Comparison of ENCODE assay signal across 16 mouse cellular contexts in genomic region chr4:47342632-47343031, GRCm38 (mm10). TPM values are rescaled to one million over a fixed set of nuclear protein-coding genes. Genes with fewer than 3 reads are reported as not detected.
DNase-seq lines count a peak whose midpoint lies in the region; ATAC-seq and TF ChIP-seq lines count a peak whose summit lies in the region.
"Had no signal": no experiment of that assay in that cellular context is flagged by ENCODE, and none has a peak within 500 bp of the region (broad histone marks: within the 10 kb centered on the region; RNA-seq: fewer than 3 reads in every experiment).

No protein-coding gene starts in this region.

- TF ChIP-seq CTCF in midbrain, postnatal 0 days (IDR thresholded peaks at IDR 0.05) = no peak

- ATAC-seq in hindbrain, embryonic 16.5 days = no peak
- no peak for ATAC-seq in hindbrain, embryonic 11.5 days (ENCODE audit: low FRiP score)
- no peak for ATAC-seq in midbrain, postnatal 0 days (ENCODE audit: low FRiP score)
- no peak for ATAC-seq in midbrain, embryonic 13.5 days
- ATAC-seq: intestine, postnatal 0 days had no signal

- no peak overlapping the region for H3K4me3 ChIP-seq in hindbrain, embryonic 16.5 days (ENCODE audit: low read length)
- no peak overlapping the region for H3K4me3 ChIP-seq in hindbrain, embryonic 11.5 days (ENCODE audit: low read depth, low read length)
- H3K4me3 ChIP-seq in midbrain, postnatal 0 days (ENCODE audit: low read depth, low read length) = no peak overlapping the region
- H3K4me3 ChIP-seq in midbrain, embryonic 13.5 days (replicated peaks) = no peak overlapping the region
- H3K4me3 ChIP-seq: erythroblast, embryonic 14.5 days; heart, embryonic 10.5 days; limb, embryonic 12.5 days; midbrain, embryonic 10.5 days had no signal

- no peak overlapping the region for H3K27ac ChIP-seq in hindbrain, embryonic 16.5 days (ENCODE audit: low read depth, low read length)
- no peak overlapping the region for H3K27ac ChIP-seq in hindbrain, embryonic 11.5 days (ENCODE audit: low read depth, low read length)
- no peak overlapping the region for H3K27ac ChIP-seq in midbrain, postnatal 0 days (ENCODE audit: low read depth, low read length)
- H3K27ac ChIP-seq in midbrain, embryonic 13.5 days = no peak overlapping the region
- H3K27ac ChIP-seq: heart, embryonic 10.5 days; limb, embryonic 12.5 days; midbrain, embryonic 10.5 days had no signal

- H3K4me2 ChIP-seq in hindbrain, embryonic 16.5 days (ENCODE audit: low read length) = peak overlapping the region; percentile 15; the same call in 1 of the 2 replicates
- H3K4me2 ChIP-seq in hindbrain, embryonic 11.5 days (replicated peaks; ENCODE audit: low read depth, low read length) = no peak overlapping the region
- 0 out of 2 replicates have a peak overlapping the region, but pooled peaks have one; percentile 2 for H3K4me2 ChIP-seq in midbrain, postnatal 0 days (ENCODE audit: low read depth, low read length, poor library complexity, severe bottlenecking)
- no peak overlapping the region for H3K4me2 ChIP-seq in midbrain, embryonic 13.5 days (replicated peaks)
- H3K4me2 ChIP-seq: limb, embryonic 12.5 days had no signal

- H3K27me3 ChIP-seq in hindbrain, embryonic 16.5 days (replicated peaks; ENCODE audit: control insufficient read depth, insufficient read depth, low read length) = no peaks in the 10 kb centered on the region
- no peaks in the 10 kb centered on the region for H3K27me3 ChIP-seq in hindbrain, embryonic 11.5 days (ENCODE audit: control insufficient read depth, insufficient read depth, low read length)
- no peaks in the 10 kb centered on the region for H3K27me3 ChIP-seq in midbrain, postnatal 0 days (ENCODE audit: insufficient read depth, low read length)
- H3K27me3 ChIP-seq in midbrain, embryonic 13.5 days = no peaks in the 10 kb centered on the region
- H3K27me3 ChIP-seq: limb, embryonic 12.5 days had no signal

- WGBS in hindbrain, embryonic 16.5 days = 28% methylated on average over 8 of the region's 8 CpGs
- 38% methylated on average over 8 of the region's 8 CpGs for WGBS in hindbrain, embryonic 11.5 days
- 29% methylated on average over 8 of the region's 8 CpGs for WGBS in midbrain, postnatal 0 days
- WGBS in midbrain, embryonic 13.5 days = 28% methylated on average over 8 of the region's 8 CpGs

- H3K9ac ChIP-seq in hindbrain, embryonic 16.5 days (ENCODE audit: low read depth, low read length) = no peak overlapping the region
- H3K9ac ChIP-seq in hindbrain, embryonic 11.5 days (ENCODE audit: low read depth, low read length) = no peak overlapping the region
- H3K9ac ChIP-seq in midbrain, postnatal 0 days (replicated peaks; ENCODE audit: low read length, poor library complexity, severe bottlenecking) = no peak overlapping the region
- H3K9ac ChIP-seq in midbrain, embryonic 13.5 days (replicated peaks) = no peak overlapping the region
- H3K9ac ChIP-seq: limb, embryonic 12.5 days had no signal

- no peaks in the 10 kb centered on the region for H3K36me3 ChIP-seq in hindbrain, embryonic 16.5 days (ENCODE audit: control insufficient read depth, insufficient read depth, low read length)
- no peaks in the 10 kb centered on the region for H3K36me3 ChIP-seq in hindbrain, embryonic 11.5 days (ENCODE audit: control insufficient read depth, insufficient read depth, low read length)
- H3K36me3 ChIP-seq in midbrain, postnatal 0 days (ENCODE audit: insufficient read depth, low read length) = no peaks in the 10 kb centered on the region
- H3K36me3 ChIP-seq in midbrain, embryonic 13.5 days = no peaks in the 10 kb centered on the region
- H3K36me3 ChIP-seq: heart, embryonic 10.5 days; limb, embryonic 12.5 days; midbrain, embryonic 10.5 days had no signal

- DNase-seq in hindbrain, embryonic 11.5 days (ENCODE audit: low spot score) = no peak
- DNase-seq in midbrain, postnatal 0 days (ENCODE audit: low spot score) = no peak
- peak; percentile 7 for DNase-seq in R1 (ENCODE audit: low read depth, low spot score)
- peak; percentile 22 to 50 for DNase-seq in thymus, postnatal 36 days
- no peak for DNase-seq in layer of hippocampus, postnatal 14 days (ENCODE audit: low spot score in 2 of 2)
- DNase-seq: cerebellum, adult 9-11 months; gastrocnemius, postnatal 14 days; kidney, postnatal 25 days; lung, postnatal 36 days had no signal

- H3K9me3 ChIP-seq in hindbrain, embryonic 16.5 days (ENCODE audit: control insufficient read depth, low read length) = no peaks in the 10 kb centered on the region
- no peaks in the 10 kb centered on the region for H3K9me3 ChIP-seq in hindbrain, embryonic 11.5 days (ENCODE audit: control insufficient read depth, low read length)
- no peaks in the 10 kb centered on the region for H3K9me3 ChIP-seq in midbrain, postnatal 0 days (ENCODE audit: low read length)
- no peaks in the 10 kb centered on the region for H3K9me3 ChIP-seq in midbrain, embryonic 13.5 days
- H3K9me3 ChIP-seq: heart, embryonic 10.5 days; limb, embryonic 12.5 days; midbrain, embryonic 10.5 days had no signal

- H3K4me1 ChIP-seq in hindbrain, embryonic 16.5 days (ENCODE audit: control insufficient read depth, insufficient read depth, low read depth, low read length) = peaks cover 3% of the 10 kb centered on the region
- H3K4me1 ChIP-seq in hindbrain, embryonic 11.5 days (replicated peaks; ENCODE audit: control insufficient read depth, insufficient read depth, low read length) = no peaks in the 10 kb centered on the region
- H3K4me1 ChIP-seq in midbrain, postnatal 0 days (ENCODE audit: insufficient read depth, low read length) = no peaks in the 10 kb centered on the region
- peaks cover 16% of the 10 kb centered on the region; the same call in 1 of the 2 replicates for H3K4me1 ChIP-seq in midbrain, embryonic 13.5 days (replicated peaks)
- H3K4me1 ChIP-seq: limb, embryonic 12.5 days had no signal

RNA-seq across cellular contexts. Expression of gene Tgfbr1, which starts 10.4 kb away (rescaled TPM):
- 17.7 and 27.1 TPM in 2 replicates for polyA plus RNA-seq in hindbrain, embryonic 16.5 days (2015; fragmentation: Nextera tagmentation; extraction: Ambion mirVana)
- 90.1 and 112 TPM in 2 replicates for polyA plus RNA-seq in hindbrain, embryonic 11.5 days (2014; fragmentation: Nextera tagmentation; extraction: Ambion mirVana)
- 30.7 and 46.3 TPM in 2 replicates for total RNA-seq in midbrain, postnatal 0 days (2014; rRNA removed)
- polyA plus RNA-seq in midbrain, postnatal 0 days (2015; fragmentation: Nextera tagmentation; extraction: Ambion mirVana) = 15.0 and 16.1 TPM in 2 replicates
- polyA plus RNA-seq in midbrain, embryonic 13.5 days (2015; fragmentation: Nextera tagmentation; extraction: Ambion mirVana) = 63.2 and 67.8 TPM in 2 replicates
- total RNA-seq in layer of hippocampus, postnatal 14 days (2021) = 10 to 100 TPM; 24.5 to 26.1 TPM

Comparison
In these comparisons a context has a peak if more than half of its experiments do, and no peak if none do; other contexts are left out.
1. H3K4me2 ChIP-seq: peak in hindbrain, embryonic 16.5 days (single experiment) and midbrain, postnatal 0 days (single experiment); none in hindbrain, embryonic 11.5 days (single experiment) and midbrain, embryonic 13.5 days (single experiment).
2. DNase-seq: peak in R1 (single experiment) and thymus, postnatal 36 days (2 of 2); none in hindbrain, embryonic 11.5 days (single experiment), midbrain, postnatal 0 days (single experiment) and layer of hippocampus, postnatal 14 days (0 of 2).